Comparison of ENCODE assay signal across 27 mouse cellular contexts in the genomic region with DNA sequence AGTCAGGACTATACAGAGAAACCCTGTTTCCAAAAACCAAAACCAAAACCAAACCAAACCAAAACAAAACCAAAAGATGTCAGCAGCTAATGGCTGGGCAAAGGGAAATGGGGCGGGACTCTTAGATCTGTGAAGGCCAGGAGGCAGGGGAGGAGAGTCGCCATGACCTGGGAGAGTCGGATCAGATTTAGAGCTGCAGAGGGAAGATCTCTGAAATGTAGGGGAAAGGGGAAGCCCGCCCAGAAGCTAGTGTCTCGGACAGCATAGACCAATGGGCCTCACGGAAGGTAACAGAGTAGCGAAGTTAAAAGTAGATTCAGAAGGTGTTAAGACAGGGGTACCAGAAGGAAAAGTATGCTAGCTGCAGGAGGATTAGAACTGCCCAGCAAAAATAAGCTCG. TPM values are rescaled to one million over a fixed set of nuclear protein-coding genes. Genes with fewer than 3 reads are reported as not detected.
DNase-seq lines count a peak whose midpoint lies in the region; ATAC-seq and TF ChIP-seq lines count a peak whose summit lies in the region.
"Had no signal": no experiment of that assay in that cellular context is flagged by ENCODE, and none has a peak within 500 bp of the region (broad histone marks: within the 10 kb centered on the region; RNA-seq: fewer than 3 reads in every experiment).

No protein-coding gene starts in this region.

- H3K4me1 ChIP-seq in heart, postnatal 0 days (ENCODE audit: control insufficient read depth, insufficient read depth): peaks cover 4% of the 10 kb centered on the region; the same call in 1 of the 2 replicates

- H3K9me3 ChIP-seq in heart, postnatal 0 days (replicated peaks; ENCODE audit: control insufficient read depth, low read length): no peaks in the 10 kb centered on the region
- H3K9me3 ChIP-seq: embryonic facial prominence, embryonic 13.5 days; forebrain, embryonic 10.5 days; heart, embryonic 13.5 days; kidney, embryonic 15.5 days; limb, embryonic 13.5 days; midbrain, embryonic 10.5 days; midbrain, embryonic 15.5 days; neural tube, embryonic 15.5 days had no signal

- no peak overlapping the region for H3K4me2 ChIP-seq in heart, postnatal 0 days (ENCODE audit: low read depth, low read length)
- H3K4me2 ChIP-seq: embryonic facial prominence, embryonic 13.5 days; heart, embryonic 13.5 days; hindbrain, embryonic 14.5 days; kidney, embryonic 15.5 days; limb, embryonic 13.5 days; lung, embryonic 14.5 days; midbrain, embryonic 15.5 days; neural tube, embryonic 15.5 days had no signal

- no peak for TF ChIP-seq CTCF in gastrocnemius, adult 2 months (IDR thresholded peaks at IDR 0.05)
- TF ChIP-seq CTCF in heart, postnatal 0 days (IDR thresholded peaks at IDR 0.05; ENCODE audit: low read depth): no peak

- H3K4me3 ChIP-seq in gastrocnemius, adult 2 months: no peak overlapping the region
- H3K4me3 ChIP-seq in heart, postnatal 0 days (ENCODE audit: low read depth, low read length): no peak overlapping the region
- H3K4me3 ChIP-seq: embryonic facial prominence, embryonic 13.5 days; forebrain, embryonic 10.5 days; heart, embryonic 13.5 days; kidney, embryonic 15.5 days; limb, embryonic 13.5 days; midbrain, embryonic 10.5 days; midbrain, embryonic 15.5 days; neural tube, embryonic 15.5 days had no signal

- H3K36me3 ChIP-seq in heart, postnatal 0 days (replicated peaks; ENCODE audit: control insufficient read depth, insufficient read depth, low read length): no peaks in the 10 kb centered on the region
- H3K36me3 ChIP-seq: midbrain, embryonic 15.5 days had no signal

- intact Hi-C loops in gastrocnemius, adult 2 months (cut with DNase I): no loop called here
- intact Hi-C loops in heart, postnatal 14 days (cut with DNase I): no loop called here

- 58% methylated on average over 8 of the region's 8 CpGs for WGBS in heart, postnatal 0 days

- H3K27me3 ChIP-seq in heart, postnatal 0 days (ENCODE audit: control insufficient read depth, insufficient read depth, low read length): no peaks in the 10 kb centered on the region
- H3K27me3 ChIP-seq: embryonic facial prominence, embryonic 13.5 days; heart, embryonic 13.5 days; kidney, embryonic 15.5 days; limb, embryonic 13.5 days; midbrain, embryonic 15.5 days; neural tube, embryonic 15.5 days had no signal

- DNase-seq in gastrocnemius, adult 2 months: no peak
- no peak for DNase-seq in gastrocnemius, postnatal 4 days (ENCODE audit: low spot score in 2 of 2)
- DNase-seq in heart, postnatal 0 days (ENCODE audit: low spot score): no peak
- no peak for DNase-seq in heart, postnatal 14 days
- DNase-seq in ovary, adult 18-20 months (ENCODE audit: low spot score): peak; percentile 71
- DNase-seq in ovary, postnatal 14 days (ENCODE audit: low spot score): no peak
- peak; percentile 23 for DNase-seq in NIH3T3 (ENCODE audit: low read depth)
- DNase-seq: adrenal gland, postnatal 25 days; cerebellum, adult 18-20 months; cerebellum, postnatal 10 days; kidney, adult 18-20 months; kidney, postnatal 25 days; lung, embryonic 14.5 days; lung, postnatal 14 days had no signal

- H3K27ac ChIP-seq in gastrocnemius, adult 2 months: peak overlapping the region; percentile 56; the same call in 1 of the 2 replicates
- H3K27ac ChIP-seq in heart, postnatal 0 days (ENCODE audit: low read depth): peak overlapping the region; percentile 55; the same call in 1 of the 2 replicates
- H3K27ac ChIP-seq: embryonic facial prominence, embryonic 13.5 days; forebrain, embryonic 10.5 days; heart, embryonic 13.5 days; hindbrain, embryonic 14.5 days; kidney, embryonic 15.5 days; limb, embryonic 13.5 days; liver, embryonic 14.5 days; midbrain, embryonic 10.5 days; midbrain, embryonic 15.5 days had no signal

- TF ChIP-seq EP300 in heart, postnatal 0 days (IDR thresholded peaks at IDR 0.05; ENCODE audit: low read depth): no peak

- peak; percentile 14; the same call in 1 of the 2 replicates for ATAC-seq in heart, postnatal 0 days (ENCODE audit: insufficient read depth, low read depth)
- ATAC-seq: forebrain, embryonic 16.5 days; midbrain, embryonic 15.5 days had no signal

- H3K9ac ChIP-seq in heart, postnatal 0 days (replicated peaks; ENCODE audit: low read depth, low read length): no peak overlapping the region
- H3K9ac ChIP-seq: embryonic facial prominence, embryonic 13.5 days; hindbrain, embryonic 14.5 days; kidney, embryonic 15.5 days; limb, embryonic 13.5 days; liver, embryonic 14.5 days; lung, embryonic 14.5 days; midbrain, embryonic 15.5 days; neural tube, embryonic 15.5 days had no signal

RNA-seq across cellular contexts. Expression of a gene that starts 5.8 kb away (rescaled TPM):
- 1 to 10 TPM; 3.0 to 3.3 TPM for total RNA-seq in gastrocnemius, adult 2 months (2021)
- 1 to 10 TPM; 5.4 to 7.0 TPM for total RNA-seq in gastrocnemius, postnatal 4 days (2021)
- total RNA-seq in heart, postnatal 0 days (2014; rRNA removed; ENCODE audit: low replicate concordance): 11.1 and 13.4 TPM in 2 replicates
- polyA plus RNA-seq in heart, postnatal 0 days (2015; fragmentation: Nextera tagmentation; extraction: Ambion mirVana): 18.5 and 20.1 TPM in 2 replicates
- total RNA-seq in heart, postnatal 14 days (2021): 10 to 100 TPM in 1 of 2 experiments, 1 to 10 TPM in 1; 10.0 to 10.4 TPM

RNA-seq across cellular contexts. Expression of a gene that starts 15.0 kb away (rescaled TPM):
- 10 to 100 TPM; 29.6 to 34.1 TPM for total RNA-seq in gastrocnemius, adult 2 months (2021)
- total RNA-seq in gastrocnemius, postnatal 4 days (2021): 10 to 100 TPM; 48.5 to 51.3 TPM
- 108 TPM in 2 replicates for total RNA-seq in heart, postnatal 0 days (2014; rRNA removed; ENCODE audit: low replicate concordance)
- 56.7 and 59.7 TPM in 2 replicates for polyA plus RNA-seq in heart, postnatal 0 days (2015; fragmentation: Nextera tagmentation; extraction: Ambion mirVana)
- total RNA-seq in heart, postnatal 14 days (2021): 10 to 100 TPM; 37.1 to 38.2 TPM

RNA-seq across cellular contexts. Expression of a gene that starts 50.1 kb away (rescaled TPM):
- not detected for total RNA-seq in gastrocnemius, adult 2 months (2021)
- under 1 TPM; 0.29 to 0.39 TPM for total RNA-seq in gastrocnemius, postnatal 4 days (2021)
- not detected in 2 replicates for total RNA-seq in heart, postnatal 0 days (2014; rRNA removed; ENCODE audit: low replicate concordance)
- 0.03 TPM in 1 of 2 replicates, not detected in the other for polyA plus RNA-seq in heart, postnatal 0 days (2015; fragmentation: Nextera tagmentation; extraction: Ambion mirVana)
- total RNA-seq in heart, postnatal 14 days (2021): under 1 TPM; 0.15 to 0.19 TPM
- total RNA-seq: hematopoietic stem cell, adult 5-6 weeks; megakaryocyte progenitor cell, adult 5-6 weeks had no signal

RNA-seq across cellular contexts. Expression of a gene that starts 52.0 kb away (rescaled TPM):
- 100 to 1,000 TPM; 222 to 261 TPM for total RNA-seq in gastrocnemius, adult 2 months (2021)
- total RNA-seq in gastrocnemius, postnatal 4 days (2021): 100 to 1,000 TPM; 316 to 327 TPM
- 159 and 184 TPM in 2 replicates for total RNA-seq in heart, postnatal 0 days (2014; rRNA removed; ENCODE audit: low replicate concordance)
- polyA plus RNA-seq in heart, postnatal 0 days (2015; fragmentation: Nextera tagmentation; extraction: Ambion mirVana): 139 and 140 TPM in 2 replicates
- 100 to 1,000 TPM; 320 to 341 TPM for total RNA-seq in heart, postnatal 14 days (2021)

Comparison
In these comparisons a context has a peak if more than half of its experiments do, and no peak if none do; other contexts are left out.
1. DNase-seq: peak in ovary, adult 18-20 months (single experiment) and NIH3T3 (single experiment); none in gastrocnemius, adult 2 months (single experiment), gastrocnemius, postnatal 4 days (0 of 2), heart, postnatal 0 days (single experiment), heart, postnatal 14 days (0 of 2) and ovary, postnatal 14 days (single experiment).